Mouse (Mus musculus): ENCODE data around the gene Rfc4. TPM values are rescaled to one million over a fixed set of nuclear protein-coding genes. Genes with fewer than 3 reads are reported as not detected.

Gene Rfc4
- polyA plus RNA-seq, 1 experiment from 2014 or later, result 86.0 TPM

GRCm38 (mm10) chr16:23132336-23132735 lies 4.8 kb upstream of the Rfc4 start:
- H3K4me2 ChIP-seq (replicated peaks), result no peak overlapping the region
- no peak overlapping the region for H3K9ac ChIP-seq
- peaks cover 7% of the 10 kb centered on the region for H3K4me1 ChIP-seq
- H3K9me3 ChIP-seq (replicated peaks), result no peaks in the 10 kb centered on the region
- no peak overlapping the region for H3K4me3 ChIP-seq (replicated peaks)
- 94% methylated on average over 1 of the region's 1 CpGs for WGBS
- no peak for ATAC-seq (ENCODE audit: insufficient number of reproducible peaks, low FRiP score, low TSS enrichment, low read depth)
- H3K36me3 ChIP-seq, result no peaks in the 10 kb centered on the region
- H3K27ac ChIP-seq (replicated peaks), result no peak overlapping the region
- H3K27me3 ChIP-seq, result no peaks in the 10 kb centered on the region

- Histone ChIP-seq H3K36me3 (no peaks in the 10 kb centered on the region), H3K4me3 (replicated peaks) (no peak overlapping the region), H3K27me3 (no peaks in the 10 kb centered on the region), H3K9me3 (replicated peaks) (no peaks in the 10 kb centered on the region), H3K4me2 (replicated peaks) (no peak overlapping the region), H3K4me1 (peaks cover 16% of the 10 kb centered on the region), H3K9ac (no peak overlapping the region), H3K27ac (replicated peaks) (no peak overlapping the region)
- ATAC-seq (ENCODE audit: insufficient number of reproducible peaks, low FRiP score, low TSS enrichment, low read depth), result no peak
- WGBS, result 90% methylated on average over 3 of the region's 3 CpGs
Observed at GRCm38 (mm10) chr16:23130303-23130702, 2.8 kb upstream of the Rfc4 start.

DNA sequence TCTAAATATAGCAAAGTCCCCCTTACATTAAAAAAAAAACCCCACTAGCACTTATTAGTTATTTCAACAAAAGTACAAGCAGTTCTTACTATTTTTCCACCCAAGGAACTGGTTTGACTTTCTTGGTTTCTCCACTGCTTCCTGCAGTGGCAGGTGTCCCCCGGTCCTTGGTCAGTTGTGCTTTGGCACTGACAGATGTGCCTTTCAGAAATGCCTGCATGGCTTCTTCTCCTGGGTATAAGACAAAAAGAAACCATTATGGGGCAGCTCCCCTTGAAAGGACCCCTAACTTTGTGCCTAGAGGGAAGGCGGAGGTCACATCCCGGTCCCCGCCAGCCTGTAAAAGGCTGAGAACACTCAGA lies 245 bp downstream of the Rfc4 start:
- no peaks in the 10 kb centered on the region for H3K27me3 ChIP-seq
- peak overlapping the region; percentile 82 for H3K9ac ChIP-seq
- no peak for ATAC-seq (ENCODE audit: insufficient number of reproducible peaks, low FRiP score, low TSS enrichment, low read depth)
- peak overlapping the region; percentile 97 for H3K27ac ChIP-seq (replicated peaks)
- H3K4me1 ChIP-seq, result peaks cover 16% of the 10 kb centered on the region
- 0% methylated on average over 4 of the region's 4 CpGs for WGBS
- peaks cover 11% of the 10 kb centered on the region; the same call in 1 of the 2 replicates for H3K36me3 ChIP-seq
- H3K9me3 ChIP-seq (replicated peaks), result no peaks in the 10 kb centered on the region
- H3K4me2 ChIP-seq (replicated peaks), result peak overlapping the region; percentile 84
- H3K4me3 ChIP-seq (replicated peaks), result peak overlapping the region; percentile 69

DNA sequence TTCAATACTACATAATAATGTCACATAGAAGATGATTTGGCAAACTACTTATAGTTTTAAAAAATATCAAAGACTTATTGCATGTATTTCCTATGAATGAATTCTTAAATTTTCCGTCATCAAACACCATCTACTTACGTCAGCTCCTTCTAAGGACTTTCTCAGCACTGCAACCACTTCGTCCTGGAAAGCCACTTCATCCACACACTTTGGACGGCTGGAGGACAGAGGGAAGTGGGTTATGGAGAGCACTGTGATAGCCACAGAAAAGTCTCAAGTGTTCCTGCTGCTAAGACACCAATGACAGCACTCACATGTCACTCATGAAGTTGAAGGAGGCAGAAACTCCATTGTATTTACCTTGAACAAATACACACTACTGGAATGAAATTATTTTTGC lies 3.1 kb downstream of the Rfc4 start:
- Histone ChIP-seq H3K36me3 (peaks cover 23% of the 10 kb centered on the region), H3K4me2 (replicated peaks) (no peak overlapping the region), H3K9me3 (replicated peaks) (no peaks in the 10 kb centered on the region), H3K9ac (no peak overlapping the region), H3K4me1 (peaks cover 16% of the 10 kb centered on the region), H3K27ac (replicated peaks) (no peak overlapping the region), H3K27me3 (no peaks in the 10 kb centered on the region), H3K4me3 (replicated peaks) (no peak overlapping the region)
- ATAC-seq (ENCODE audit: insufficient number of reproducible peaks, low FRiP score, low TSS enrichment, low read depth), result no peak
- 90% methylated on average over 4 of the region's 4 CpGs for WGBS

DNA sequence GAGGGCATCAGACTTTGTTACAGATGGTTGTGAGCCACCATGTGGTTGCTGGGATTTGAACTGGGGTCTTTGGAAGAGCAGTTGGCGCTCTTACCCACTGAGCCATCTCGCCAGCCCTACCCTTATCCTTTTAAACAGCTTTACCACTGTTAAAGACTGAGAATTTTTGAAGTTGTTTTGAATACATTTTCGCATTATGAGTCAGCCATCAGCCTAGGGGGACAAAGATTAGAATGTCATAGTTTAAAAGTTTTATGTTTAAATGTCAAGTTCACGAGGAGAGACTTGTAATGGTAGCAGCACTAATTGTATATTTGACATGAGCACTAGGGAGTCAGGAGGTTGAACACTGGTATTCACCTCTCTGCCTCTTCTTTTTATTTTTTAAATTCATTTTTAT lies 4.4 kb downstream of the Rfc4 start:
- Histone ChIP-seq H3K4me3 (replicated peaks) (no peak overlapping the region), H3K27me3 (no peaks in the 10 kb centered on the region), H3K36me3 (peaks cover 25% of the 10 kb centered on the region), H3K4me2 (replicated peaks) (no peak overlapping the region), H3K9ac (no peak overlapping the region), H3K4me1 (peaks cover 9% of the 10 kb centered on the region; the same call in 1 of the 2 replicates), H3K27ac (replicated peaks) (no peak overlapping the region), H3K9me3 (replicated peaks) (no peaks in the 10 kb centered on the region)
- no peak for ATAC-seq (ENCODE audit: insufficient number of reproducible peaks, low FRiP score, low TSS enrichment, low read depth)
- 83% methylated on average over 4 of the region's 4 CpGs for WGBS

DNA sequence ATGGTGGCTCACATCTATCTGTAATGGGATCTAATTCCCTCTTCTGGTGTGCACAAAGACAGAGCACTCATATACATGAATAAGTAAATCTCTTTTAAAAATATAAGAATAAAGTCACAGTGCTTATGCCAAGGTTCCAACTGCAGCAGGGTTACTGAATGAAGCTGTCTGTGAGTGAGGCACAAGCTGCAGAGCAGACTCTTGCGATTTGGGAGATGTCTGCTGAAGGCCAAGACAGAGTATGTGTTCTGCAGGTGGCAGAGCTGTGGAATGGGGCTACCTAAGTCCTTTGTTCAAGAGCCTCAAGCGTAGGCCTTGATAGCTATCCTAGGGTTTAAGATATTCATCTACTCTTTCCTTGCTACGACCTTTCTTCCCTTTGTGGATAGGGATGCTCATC lies 5.1 kb downstream of the Rfc4 start:
- Histone ChIP-seq H3K9me3 (replicated peaks) (no peaks in the 10 kb centered on the region), H3K9ac (no peak overlapping the region), H3K27me3 (no peaks in the 10 kb centered on the region), H3K27ac (replicated peaks) (no peak overlapping the region), H3K36me3 (peaks cover 25% of the 10 kb centered on the region), H3K4me1 (peaks cover 9% of the 10 kb centered on the region; the same call in 1 of the 2 replicates), H3K4me2 (replicated peaks) (no peak overlapping the region), H3K4me3 (replicated peaks) (no peak overlapping the region)
- no peak for ATAC-seq (ENCODE audit: insufficient number of reproducible peaks, low FRiP score, low TSS enrichment, low read depth)
- 93% methylated on average over 3 of the region's 3 CpGs for WGBS

- H3K27ac ChIP-seq (replicated peaks), result no peak overlapping the region
- H3K9me3 ChIP-seq (replicated peaks), result no peaks in the 10 kb centered on the region
- peaks cover 37% of the 10 kb centered on the region for H3K36me3 ChIP-seq
- H3K4me2 ChIP-seq (replicated peaks), result no peak overlapping the region
- no peaks in the 10 kb centered on the region for H3K4me1 ChIP-seq
- no peak for ATAC-seq (ENCODE audit: insufficient number of reproducible peaks, low FRiP score, low TSS enrichment, low read depth)
- H3K4me3 ChIP-seq (replicated peaks), result no peak overlapping the region
- H3K27me3 ChIP-seq, result no peaks in the 10 kb centered on the region
- WGBS, result 63% methylated on average over 4 of the region's 4 CpGs
- H3K9ac ChIP-seq, result no peak overlapping the region
Observed at GRCm38 (mm10) chr16:23117173-23117572, 10.4 kb downstream of the Rfc4 start.

DNA sequence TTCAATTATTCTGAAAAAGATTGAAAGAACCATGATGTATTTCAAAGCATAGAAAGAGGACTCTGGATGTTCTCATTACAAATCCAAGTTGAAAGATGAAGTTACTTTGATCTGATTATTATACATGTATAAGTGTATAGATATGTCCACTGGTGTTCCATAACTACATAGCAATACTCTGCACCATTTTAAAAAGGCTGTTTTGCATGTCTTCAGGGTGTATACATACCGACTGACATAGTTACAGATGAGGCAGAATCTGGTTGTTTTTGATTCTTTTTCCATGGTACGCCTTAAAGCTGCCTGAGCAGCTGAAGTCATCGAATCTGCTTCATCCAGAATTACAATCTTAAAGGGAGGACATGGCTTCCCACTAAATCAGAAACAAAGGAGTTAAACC lies 12.1 kb downstream of the Rfc4 start:
- Histone ChIP-seq H3K9ac (no peak overlapping the region), H3K4me1 (peaks cover 10% of the 10 kb centered on the region; the same call in 1 of the 2 replicates), H3K4me2 (replicated peaks) (no peak overlapping the region), H3K9me3 (replicated peaks) (no peaks in the 10 kb centered on the region), H3K4me3 (replicated peaks) (no peak overlapping the region), H3K27ac (replicated peaks) (no peak overlapping the region), H3K36me3 (peaks cover 48% of the 10 kb centered on the region), H3K27me3 (no peaks in the 10 kb centered on the region)
- no peak for ATAC-seq (ENCODE audit: insufficient number of reproducible peaks, low FRiP score, low TSS enrichment, low read depth)
- 67% methylated on average over 3 of the region's 3 CpGs for WGBS

GRCm38 (mm10) chr16:23114339-23115171 lies 13.0 kb downstream of the Rfc4 start:
- Histone ChIP-seq H3K9me3 (replicated peaks) (no peaks in the 10 kb centered on the region), H3K36me3 (peaks cover 50% of the 10 kb centered on the region), H3K9ac (no peak overlapping the region), H3K4me1 (peaks cover 16% of the 10 kb centered on the region), H3K27ac (replicated peaks) (no peak overlapping the region), H3K27me3 (no peaks in the 10 kb centered on the region), H3K4me2 (replicated peaks) (no peak overlapping the region), H3K4me3 (replicated peaks) (no peak overlapping the region)
- 62% methylated on average over 5 of the region's 5 CpGs for WGBS
- no peak for ATAC-seq (ENCODE audit: insufficient number of reproducible peaks, low FRiP score, low TSS enrichment, low read depth)

DNA sequence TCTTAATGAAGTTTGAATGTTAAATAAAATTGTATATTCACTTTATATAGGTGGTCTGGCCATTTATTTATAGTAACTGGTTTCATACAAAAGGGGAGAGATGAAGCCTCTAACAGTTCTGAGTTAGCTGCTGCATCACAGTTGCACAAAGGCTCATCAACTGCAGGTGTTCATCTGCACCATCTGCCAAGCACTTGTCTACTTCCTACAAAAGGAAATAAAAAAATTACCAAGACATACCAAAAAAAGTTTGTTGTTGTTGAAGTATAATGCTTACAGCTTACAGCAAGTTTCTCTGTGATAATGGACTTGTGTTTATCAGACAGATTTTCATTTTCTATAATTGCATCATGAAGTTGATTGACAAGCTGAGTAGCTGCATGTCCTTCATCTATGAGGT lies 13.6 kb downstream of the Rfc4 start:
- no peak overlapping the region for H3K9ac ChIP-seq
- no peak overlapping the region for H3K27ac ChIP-seq (replicated peaks)
- peaks cover 22% of the 10 kb centered on the region for H3K4me1 ChIP-seq
- ATAC-seq (ENCODE audit: insufficient number of reproducible peaks, low FRiP score, low TSS enrichment, low read depth), result no peak
- no peak overlapping the region for H3K4me3 ChIP-seq (replicated peaks)
- H3K36me3 ChIP-seq, result peaks cover 53% of the 10 kb centered on the region
- H3K27me3 ChIP-seq, result no peaks in the 10 kb centered on the region
- H3K9me3 ChIP-seq (replicated peaks), result no peaks in the 10 kb centered on the region
- H3K4me2 ChIP-seq (replicated peaks), result no peak overlapping the region

DNA sequence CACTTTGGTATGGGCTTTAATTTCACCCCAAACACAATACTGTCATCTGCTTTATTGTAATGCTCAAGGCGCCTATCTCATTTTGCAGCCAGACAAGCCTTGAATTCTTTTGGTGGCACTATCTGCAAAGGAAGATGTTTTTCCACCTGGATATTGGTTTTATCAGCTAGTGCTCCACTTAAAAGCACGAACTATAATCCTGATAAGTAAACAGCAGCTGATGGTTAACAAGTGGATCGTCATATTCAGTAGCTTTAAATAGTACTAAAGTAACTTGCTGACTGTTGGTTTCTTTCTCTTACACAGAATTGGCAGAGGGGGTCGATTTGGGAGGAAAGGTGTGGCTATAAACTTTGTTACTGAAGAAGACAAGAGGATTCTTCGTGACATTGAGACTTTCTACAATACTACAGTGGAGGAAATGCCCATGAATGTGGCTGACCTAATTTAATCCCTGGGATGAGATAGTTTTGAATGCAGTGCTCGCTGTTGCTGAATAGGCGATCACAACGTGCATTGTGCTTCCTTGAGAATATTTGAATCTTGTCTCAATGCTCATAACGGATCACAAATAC lies 14.6 kb downstream of the Rfc4 start:
- WGBS, result 49% methylated on average over 9 of the region's 9 CpGs
- H3K27me3 ChIP-seq, result no peaks in the 10 kb centered on the region
- H3K4me1 ChIP-seq, result peaks cover 22% of the 10 kb centered on the region
- peaks cover 55% of the 10 kb centered on the region for H3K36me3 ChIP-seq
- ATAC-seq (ENCODE audit: insufficient number of reproducible peaks, low FRiP score, low TSS enrichment, low read depth), result no peak
- no peak overlapping the region for H3K4me2 ChIP-seq (replicated peaks)
- no peaks in the 10 kb centered on the region for H3K9me3 ChIP-seq (replicated peaks)
- H3K27ac ChIP-seq (replicated peaks), result no peak overlapping the region
- H3K4me3 ChIP-seq (replicated peaks), result no peak overlapping the region
- no peak overlapping the region for H3K9ac ChIP-seq

DNA sequence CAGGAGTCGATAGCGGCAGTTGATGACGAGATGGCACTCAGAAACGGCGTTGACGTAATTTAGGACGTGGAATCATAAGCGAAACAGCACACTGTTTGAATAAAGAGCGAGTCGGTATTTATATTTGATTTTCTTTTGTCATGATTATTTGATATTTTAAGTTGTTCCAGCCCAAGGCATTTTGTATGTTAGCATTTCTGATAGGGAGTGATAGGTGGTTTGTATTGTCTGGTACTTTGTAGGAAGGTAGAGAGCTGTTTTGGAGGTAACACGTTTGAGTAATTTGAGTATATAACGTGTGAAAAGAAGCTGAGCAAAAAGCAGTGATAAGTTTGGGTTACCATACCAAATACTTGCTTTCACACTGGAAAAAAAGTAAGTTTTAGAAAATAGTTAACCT lies 15.2 kb downstream of the Rfc4 start:
- Histone ChIP-seq H3K4me1 (peaks cover 22% of the 10 kb centered on the region), H3K27me3 (no peaks in the 10 kb centered on the region), H3K4me3 (replicated peaks) (no peak overlapping the region), H3K36me3 (peaks cover 55% of the 10 kb centered on the region), H3K9ac (no peak overlapping the region), H3K9me3 (replicated peaks) (no peaks in the 10 kb centered on the region), H3K4me2 (replicated peaks) (no peak overlapping the region), H3K27ac (replicated peaks) (no peak overlapping the region)
- 73% methylated on average over 12 of the region's 12 CpGs for WGBS
- ATAC-seq (ENCODE audit: insufficient number of reproducible peaks, low FRiP score, low TSS enrichment, low read depth), result no peak

Data from embryonic facial prominence, embryonic 15.5 days (tissue).